Mouse (Mus musculus) MEL (cell line): ENCODE measurements around the gene Osgin1. TPM values are rescaled to one million over a fixed set of nuclear protein-coding genes. Genes with fewer than 3 reads are reported as not detected.

Experiments used
- DNase-seq: peaks from one replicate; pipeline ENCODE4 v3.0.0; 2011; ENCODE audit warnings: low read depth, low spot score
- H3K27ac ChIP-seq: 2 replicates; pipeline ENCODE4 v1.5.1; 2012; ENCODE audit warnings: low read depth, mild to moderate bottlenecking, control low read depth, low read length, moderate library complexity; ENCODE audit not compliant: control insufficient read depth
- H3K27me3 ChIP-seq, 2 experiments: fragments of 150-350 bp in 1 of 2; sonication (generic) in 1 of 2; 2 replicates each; pipeline ENCODE4 v1.6.1; 2012; ENCODE audit warnings: low read length in 2 of 2, mild to moderate bottlenecking in 2 of 2, improper control_type of control experiment in 1 of 2, moderate library complexity in 1 of 2; ENCODE audit not compliant: insufficient read depth in 2 of 2, control insufficient read depth in 1 of 2
- H3K36me3 ChIP-seq, 2 experiments: 2 replicates each; pipeline ENCODE4 v1.6.1; 2012 to 2014; ENCODE audit warnings: low read length in 2 of 2, improper control_type of control experiment in 1 of 2, inconsistent platforms in 1 of 2, mild to moderate bottlenecking in 1 of 2; ENCODE audit not compliant: insufficient read depth in 2 of 2, control insufficient read depth in 1 of 2
- H3K4me1 ChIP-seq, 2 experiments: fragments of 150-350 bp in 1 of 2; sonication (generic) in 1 of 2; 2 replicates each; pipeline ENCODE4 v1.6.1; 2012; ENCODE audit warnings: low read length in 2 of 2, improper control_type of control experiment in 1 of 2, mild to moderate bottlenecking in 1 of 2; ENCODE audit not compliant: insufficient read depth in 2 of 2, control insufficient read depth in 1 of 2
- H3K4me3 ChIP-seq, 2 experiments: fragments of 150-350 bp in 1 of 2; sonication (generic) in 1 of 2; 2 replicates each; pipeline ENCODE4 v1.5.1; 2012; ENCODE audit warnings: low read depth in 2 of 2, low read length in 2 of 2, mild to moderate bottlenecking in 2 of 2, moderate library complexity in 2 of 2, control low read depth in 1 of 2, improper control_type of control experiment in 1 of 2; ENCODE audit not compliant: control insufficient read depth in 1 of 2, insufficient read depth in 1 of 2
- H3K79me2 ChIP-seq: 2 replicates; pipeline ENCODE4 v1.6.1; 2012; ENCODE audit warnings: mild to moderate bottlenecking, low read length, moderate library complexity; ENCODE audit not compliant: control insufficient read depth, poor library complexity, insufficient read depth
- H3K9ac ChIP-seq: 2 replicates; pipeline ENCODE4 v1.6.1; 2012; ENCODE audit warnings: low read depth, mild to moderate bottlenecking, control low read depth, low read length, moderate library complexity; ENCODE audit not compliant: control insufficient read depth, poor library complexity, severe bottlenecking
- H3K9me3 ChIP-seq: fragments of 150-350 bp; sonication (generic); replicated peaks from 2 replicates; pipeline ENCODE4 v1.6.1; 2012; ENCODE audit warnings: mild to moderate bottlenecking, low read length, improper control_type of control experiment, moderate library complexity; ENCODE audit not compliant: insufficient read depth
- CHD1 ChIP-seq: IDR thresholded peaks from 2 replicates; pipeline ENCODE4 v1.6.1; 2012; ENCODE audit warnings: low read depth, mild to moderate bottlenecking, inconsistent platforms, low read length, improper control_type of control experiment
- CHD2 ChIP-seq: IDR thresholded peaks from 2 replicates; pipeline ENCODE4 v1.6.1; 2011; ENCODE audit warnings: low read length, improper control_type of control experiment
- CTCF ChIP-seq, 3 experiments: IDR thresholded peaks in 2 of 3; conservative IDR thresholded peaks in 1 of 3; 2 replicates each; pipeline ENCODE4 v1.5.1; 2011 to 2012; ENCODE audit warnings: low read length in 3 of 3, low read depth in 2 of 3, mild to moderate bottlenecking in 2 of 3, improper control_type of control experiment in 1 of 3, inconsistent platforms in 1 of 3, mixed read lengths in 1 of 3, moderate library complexity in 1 of 3; ENCODE audit not compliant: control insufficient read depth in 1 of 3, insufficient read depth in 1 of 3, poor library complexity in 1 of 3, severe bottlenecking in 1 of 3
- E2F4 ChIP-seq: IDR thresholded peaks from 2 replicates; pipeline ENCODE4 v1.6.1; 2011; ENCODE audit warnings: low read depth, low read length, improper control_type of control experiment, borderline replicate concordance
- ELF1 ChIP-seq: IDR thresholded peaks from 2 replicates; pipeline ENCODE4 v1.6.1; 2014; ENCODE audit warnings: low read depth, mild to moderate bottlenecking, inconsistent platforms, low read length, improper control_type of control experiment, moderate library complexity
- EP300 ChIP-seq, 2 experiments: IDR thresholded peaks; 2 replicates each; pipeline ENCODE4 v1.6.1; 2011; ENCODE audit warnings: improper control_type of control experiment in 2 of 2, low read length in 2 of 2, low read depth in 1 of 2, mild to moderate bottlenecking in 1 of 2
- ETS1 ChIP-seq: IDR thresholded peaks from 2 replicates; pipeline ENCODE4 v1.6.1; 2012; ENCODE audit warnings: low read depth, mild to moderate bottlenecking, inconsistent platforms, low read length, improper control_type of control experiment, moderate library complexity
- GABPA ChIP-seq: IDR thresholded peaks from 2 replicates; pipeline ENCODE4 v1.6.1; 2012; ENCODE audit warnings: low read depth, mild to moderate bottlenecking, inconsistent platforms, low read length, improper control_type of control experiment, moderate library complexity
- HCFC1 ChIP-seq: IDR thresholded peaks from 2 replicates; pipeline ENCODE4 v1.6.1; 2012; ENCODE audit warnings: low read depth, mild to moderate bottlenecking, inconsistent platforms, low read length, improper control_type of control experiment, moderate library complexity
- MAFK ChIP-seq: IDR thresholded peaks from 2 replicates; pipeline ENCODE4 v1.6.1; 2011; ENCODE audit warnings: low read depth, mild to moderate bottlenecking, low read length, improper control_type of control experiment, borderline replicate concordance
- MAX ChIP-seq: IDR thresholded peaks from 2 replicates; pipeline ENCODE4 v1.6.1; 2011; ENCODE audit warnings: low read length, improper control_type of control experiment
- MYB ChIP-seq: IDR thresholded peaks from 2 replicates; pipeline ENCODE4 v1.6.1; 2011; ENCODE audit warnings: mild to moderate bottlenecking, low read depth, low read length, improper control_type of control experiment
- MYC ChIP-seq: IDR thresholded peaks from 2 replicates; pipeline ENCODE4 v1.6.1; 2011; ENCODE audit warnings: low read depth, mild to moderate bottlenecking, low read length, improper control_type of control experiment, moderate library complexity
- NELFE ChIP-seq: IDR thresholded peaks from 2 replicates; pipeline ENCODE4 v1.6.1; 2011; ENCODE audit warnings: low read depth, low read length, improper control_type of control experiment
- NRF1 ChIP-seq: IDR thresholded peaks from 2 replicates; pipeline ENCODE4 v1.6.1; 2014; ENCODE audit warnings: low read depth, mild to moderate bottlenecking, inconsistent platforms, low read length, improper control_type of control experiment, moderate library complexity; ENCODE audit not compliant: poor library complexity, insufficient read depth, severe bottlenecking
- POLR2A ChIP-seq, 2 experiments: IDR thresholded peaks; 2 replicates each; pipeline ENCODE4 v1.6.1; 2011 to 2012; ENCODE audit warnings: low read length in 2 of 2, mild to moderate bottlenecking in 2 of 2, control low read depth in 1 of 2, improper control_type of control experiment in 1 of 2, low read depth in 1 of 2, moderate library complexity in 1 of 2; ENCODE audit not compliant: control insufficient read depth in 1 of 2, insufficient read depth in 1 of 2, poor library complexity in 1 of 2
- POLR2AphosphoS2 ChIP-seq: IDR thresholded peaks from 2 replicates; pipeline ENCODE4 v1.6.1; 2011; ENCODE audit warnings: low read length, improper control_type of control experiment
- POLR2AphosphoS5 ChIP-seq: IDR thresholded peaks from 2 replicates; pipeline ENCODE4 v1.6.1; 2012; ENCODE audit warnings: low read depth, borderline replicate concordance, mild to moderate bottlenecking, inconsistent platforms, low read length, moderate library complexity, mixed read lengths
- RAD21 ChIP-seq: IDR thresholded peaks from 2 replicates; pipeline ENCODE4 v1.6.1; 2011; ENCODE audit warnings: mild to moderate bottlenecking, low read depth, low read length, improper control_type of control experiment
- SIN3A ChIP-seq: IDR thresholded peaks from 2 replicates; pipeline ENCODE4 v1.6.1; 2012; ENCODE audit warnings: low read length, improper control_type of control experiment, inconsistent platforms
- SMC3 ChIP-seq: IDR thresholded peaks from 2 replicates; pipeline ENCODE4 v1.6.1; 2011; ENCODE audit warnings: low read depth, low read length, improper control_type of control experiment
- TAL1 ChIP-seq: IDR thresholded peaks from 2 replicates; pipeline ENCODE4 v1.6.1; 2012; ENCODE audit warnings: mild to moderate bottlenecking, inconsistent platforms, low read length, moderate library complexity, mixed read lengths
- TCF12 ChIP-seq: IDR thresholded peaks from 2 replicates; pipeline ENCODE4 v1.6.1; 2014; ENCODE audit warnings: low read depth, mild to moderate bottlenecking, inconsistent platforms, low read length, improper control_type of control experiment, moderate library complexity
- UBTF ChIP-seq: IDR thresholded peaks from 2 replicates; pipeline ENCODE4 v1.6.1; 2012; ENCODE audit warnings: low read depth, mild to moderate bottlenecking, inconsistent platforms, low read length, improper control_type of control experiment, moderate library complexity, borderline replicate concordance; ENCODE audit not compliant: insufficient read depth
- USF1 ChIP-seq: IDR thresholded peaks from 2 replicates; pipeline ENCODE4 v1.6.1; 2014; ENCODE audit warnings: low read depth, mild to moderate bottlenecking, inconsistent platforms, low read length, improper control_type of control experiment, moderate library complexity
- USF2 ChIP-seq, 2 experiments: IDR thresholded peaks; 2 replicates each; pipeline ENCODE4 v1.6.1; 2011 to 2012; ENCODE audit warnings: improper control_type of control experiment in 2 of 2, low read length in 2 of 2, borderline replicate concordance in 1 of 2, inconsistent platforms in 1 of 2, low read depth in 1 of 2, mild to moderate bottlenecking in 1 of 2; ENCODE audit not compliant: insufficient read depth in 1 of 2
- ZC3H11A ChIP-seq: IDR thresholded peaks from 2 replicates; pipeline ENCODE4 v1.6.1; 2012; ENCODE audit warnings: low read depth, mild to moderate bottlenecking, inconsistent platforms, low read length, improper control_type of control experiment
- ZKSCAN1 ChIP-seq: IDR thresholded peaks from 2 replicates; pipeline ENCODE4 v1.6.1; 2012; ENCODE audit warnings: low read depth, mild to moderate bottlenecking, inconsistent platforms, low read length, improper control_type of control experiment, moderate library complexity
- ZNF384 ChIP-seq: IDR thresholded peaks from 2 replicates; pipeline ENCODE4 v1.6.1; 2012; ENCODE audit warnings: low read depth, mild to moderate bottlenecking, inconsistent platforms, low read length, improper control_type of control experiment
- polyA plus RNA-seq, 2 experiments: library from polyadenylated mRNA; stranded (reverse) in 1 of 2; unstranded in 1 of 2; fragments of >175 nt in 1 of 2; fragments of >200 nt in 1 of 2; gene quantifications; 2 replicates each; pipeline versions ENCODE4 v1.2.1 to v1.2.4; 2012; ENCODE audit warnings: low replicate concordance in 2 of 2, low read depth in 1 of 2; ENCODE audit not compliant: insufficient read length in 2 of 2, insufficient read depth in 1 of 2, missing spikeins in 1 of 2
- total RNA-seq: library from RNA; depleted of rRNA; stranded (reverse); fragments of 300-350 nt; gene quantifications from 2 replicates; pipeline ENCODE4 v1.2.3, GENCODE M21; 2012

Gene Osgin1
- total and polyA plus RNA-seq, 3 experiments, result 0.08 to 0.84 TPM; not detected in 1

DNA sequence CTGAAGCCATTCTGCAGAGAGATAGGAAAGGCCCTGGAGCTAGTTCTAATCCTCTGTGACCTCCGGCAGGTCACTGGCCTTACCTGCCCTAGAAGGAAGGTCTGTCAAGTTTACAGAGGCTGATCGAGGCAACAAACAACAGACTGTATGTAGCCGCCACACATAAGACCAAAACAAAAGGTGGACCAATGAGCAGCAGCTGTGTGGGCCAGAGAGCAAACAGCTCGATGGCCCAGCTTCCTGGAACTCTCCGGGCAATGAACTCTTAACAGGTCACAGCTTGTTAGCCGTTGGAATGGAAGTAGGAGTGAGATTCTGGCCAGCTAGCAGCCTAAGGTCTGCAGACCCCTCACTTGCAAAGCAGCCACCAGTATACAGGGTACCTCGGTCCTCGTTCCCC lies 3.7 kb upstream of the Osgin1 start:
- Histone ChIP-seq H3K9me3 (no peaks in the 10 kb centered on the region), H3K79me2 (no peaks in the 10 kb centered on the region), H3K9ac (no peak overlapping the region), H3K4me1 (peaks cover 0 to 13% of the 10 kb centered on the region in 2 experiments; a peak in 2 of 4 replicates), H3K4me3 (no peak overlapping the region), H3K36me3 (peaks cover 0 to 4% of the 10 kb centered on the region in 2 experiments; a peak in 2 of 4 replicates), H3K27ac (no peak overlapping the region), H3K27me3 (no peaks in the 10 kb centered on the region)
- no peak for DNase-seq
- TF ChIP-seq SMC3 (no peak), ELF1 (no peak), HCFC1 (no peak), RAD21 (no peak), GABPA (no peak), TAL1 (no peak), CHD2 (no peak), E2F4 (no peak), POLR2A (IDR thresholded peaks at IDR 0.05; ENCODE audit: control insufficient read depth in 1 of 2, insufficient read depth in 1 of 2, low read depth in 1 of 2, low read length in 2 of 2, poor library complexity in 1 of 2) (no peak), USF2 (IDR thresholded peaks at IDR 0.05; ENCODE audit: borderline replicate concordance in 1 of 2, insufficient read depth in 1 of 2, low read depth in 1 of 2, low read length in 2 of 2) (no peak), EP300 (IDR thresholded peaks at IDR 0.05; ENCODE audit: low read depth in 1 of 2, low read length in 2 of 2) (no peak), CTCF (IDR thresholded peaks at IDR 0.05 in 2 of 3, conservative IDR thresholded peaks at IDR 0.05 in 1 of 3; ENCODE audit: control insufficient read depth in 1 of 3, insufficient read depth in 1 of 3, low read depth in 2 of 3, low read length in 3 of 3, poor library complexity in 1 of 3, severe bottlenecking in 1 of 3) (no peak), POLR2AphosphoS5 (no peak), POLR2AphosphoS2 (no peak), ZKSCAN1 (no peak), MYB (no peak), MAFK (no peak), UBTF (no peak), ETS1 (no peak)

DNA sequence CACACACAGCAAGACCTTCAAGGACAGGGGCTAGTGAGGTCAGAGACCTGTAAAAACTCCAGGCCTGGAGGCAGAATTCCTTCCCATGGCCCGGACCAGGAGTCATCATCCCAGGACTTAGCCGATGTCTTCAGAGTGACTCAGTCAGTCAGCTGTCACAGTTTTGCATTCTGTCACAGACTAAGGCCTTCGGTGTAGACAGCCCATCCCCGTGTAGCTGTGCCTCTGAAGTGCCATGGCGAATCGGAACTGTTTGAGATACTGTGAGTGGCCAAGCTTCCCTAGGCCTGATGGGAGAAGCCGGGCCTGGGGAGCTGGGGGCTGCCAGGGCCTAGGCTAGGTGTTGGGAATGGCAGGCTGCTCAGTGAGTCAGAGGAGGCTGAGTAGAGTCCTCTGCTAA lies 3.2 kb upstream of the Osgin1 start:
- Histone ChIP-seq H3K27me3 (no peaks in the 10 kb centered on the region), H3K27ac (no peak overlapping the region)
- no peak for TF ChIP-seq ZNF384
- TF ChIP-seq ZKSCAN1, result no peak
- TF ChIP-seq ETS1, result no peak
- no peak for TF ChIP-seq USF2 (IDR thresholded peaks at IDR 0.05; ENCODE audit: borderline replicate concordance in 1 of 2, insufficient read depth in 1 of 2, low read depth in 1 of 2, low read length in 2 of 2)
- no peak for TF ChIP-seq NRF1
- TF ChIP-seq ZC3H11A, result no peak
- TF ChIP-seq USF1, result no peak
- no peak for TF ChIP-seq POLR2A (IDR thresholded peaks at IDR 0.05; ENCODE audit: control insufficient read depth in 1 of 2, insufficient read depth in 1 of 2, low read depth in 1 of 2, low read length in 2 of 2, poor library complexity in 1 of 2)
- no peak for TF ChIP-seq CHD2
- no peak for TF ChIP-seq CHD1
- no peak for TF ChIP-seq SIN3A
- no peak for TF ChIP-seq NELFE
- TF ChIP-seq CTCF (IDR thresholded peaks at IDR 0.05 in 2 of 3, conservative IDR thresholded peaks at IDR 0.05 in 1 of 3; ENCODE audit: control insufficient read depth in 1 of 3, insufficient read depth in 1 of 3, low read depth in 2 of 3, low read length in 3 of 3, poor library complexity in 1 of 3, severe bottlenecking in 1 of 3), result no peak
- no peak for TF ChIP-seq MYB
- no peak for TF ChIP-seq TCF12
- TF ChIP-seq POLR2AphosphoS5, result no peak
- no peak for TF ChIP-seq MYC
- TF ChIP-seq MAX, result no peak
- TF ChIP-seq UBTF, result no peak

More for the DNA sequence above, 3.2 kb upstream of the Osgin1 start:
- H3K79me2 ChIP-seq, result no peaks in the 10 kb centered on the region
- H3K9ac ChIP-seq, result no peak overlapping the region
- H3K9me3 ChIP-seq, result no peaks in the 10 kb centered on the region
- no peaks in the 10 kb centered on the region for H3K36me3 ChIP-seq
- H3K4me1 ChIP-seq, result peaks cover 0 to 8% of the 10 kb centered on the region in 2 experiments; a peak in 2 of 4 replicates
- no peak overlapping the region for H3K4me3 ChIP-seq
- DNase-seq, result no peak
